Mouse (Mus musculus): ENCODE measurements around the gene Meaf6. TPM values are rescaled to one million over a fixed set of nuclear protein-coding genes. Genes with fewer than 3 reads are reported as not detected.
A peak's percentile ranks its signal among the peaks of the same experiment; 100 is the strongest.

Meaf6 gene
- polyA plus RNA-seq, 1 experiment from 2014 or later = 103 TPM

DNA sequence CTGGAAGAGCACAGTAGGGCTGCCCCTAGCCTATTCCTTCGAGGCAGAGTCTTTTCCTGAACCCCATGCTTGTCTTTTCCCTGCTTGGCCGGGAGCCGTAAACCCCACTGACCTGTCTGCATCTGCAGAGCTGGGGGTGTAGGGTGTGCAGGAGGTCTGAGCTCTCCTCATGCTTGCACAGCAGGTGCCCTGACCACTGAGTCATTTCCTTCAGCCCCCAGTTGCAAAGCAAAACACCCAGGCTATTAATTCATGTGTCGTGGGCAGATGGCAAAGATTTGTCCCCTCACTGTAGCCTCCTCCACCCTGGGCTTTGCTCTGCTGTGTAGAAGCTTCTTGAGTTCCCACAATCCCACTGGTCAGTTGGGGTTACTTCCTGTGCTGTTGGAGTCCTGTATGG lies 12.5 kb downstream of the Meaf6 start:
- H3K36me3 ChIP-seq (replicated peaks; ENCODE audit: control insufficient read depth, insufficient read depth, low read depth, low read length) = no peaks in the 10 kb centered on the region
- no peak for DNase-seq (ENCODE audit: low spot score)
- no peak for ATAC-seq (replicated peaks; ENCODE audit: insufficient number of reproducible peaks, low FRiP score, low TSS enrichment, low read depth)
- H3K4me3 ChIP-seq (ENCODE audit: low read depth, low read length) = no peak overlapping the region
- H3K4me2 ChIP-seq (ENCODE audit: low read depth, low read length) = no peak overlapping the region
- H3K4me1 ChIP-seq (ENCODE audit: control insufficient read depth, insufficient read depth, low read length) = no peaks in the 10 kb centered on the region
- no peaks in the 10 kb centered on the region for H3K27me3 ChIP-seq (ENCODE audit: control insufficient read depth, insufficient read depth, low read length)
- no peak overlapping the region for H3K9ac ChIP-seq (replicated peaks; ENCODE audit: low read length)
- 78% methylated on average over 4 of the region's 4 CpGs for WGBS
- no peak overlapping the region for H3K27ac ChIP-seq (replicated peaks; ENCODE audit: low read depth, low read length)
- H3K9me3 ChIP-seq (replicated peaks; ENCODE audit: control insufficient read depth, low read length) = no peaks in the 10 kb centered on the region

DNA sequence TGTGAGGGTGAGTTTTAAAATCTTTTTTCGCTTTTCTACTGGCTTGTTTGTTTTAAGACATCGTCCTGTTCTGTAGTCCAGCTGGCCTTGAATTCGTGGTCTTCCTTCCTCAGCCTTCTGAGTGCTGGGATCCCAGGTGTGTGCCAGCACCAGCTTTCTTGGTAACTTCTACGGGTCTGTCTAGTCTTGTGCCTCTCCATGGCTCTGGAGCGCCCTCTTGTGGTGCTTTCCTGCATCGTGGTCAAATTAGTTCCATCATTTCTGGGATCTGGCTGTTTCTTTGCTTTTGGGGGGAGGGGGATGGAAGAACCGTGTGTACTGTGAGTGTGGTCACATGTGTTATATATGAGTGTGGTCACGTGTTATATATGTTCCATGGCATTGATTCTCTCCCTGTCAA lies 14.5 kb downstream of the Meaf6 start:
- H3K9ac ChIP-seq (replicated peaks; ENCODE audit: low read length) = no peak overlapping the region
- H3K36me3 ChIP-seq (replicated peaks; ENCODE audit: control insufficient read depth, insufficient read depth, low read depth, low read length) = peaks cover 3% of the 10 kb centered on the region
- no peak overlapping the region for H3K4me3 ChIP-seq (ENCODE audit: low read depth, low read length)
- no peak overlapping the region for H3K27ac ChIP-seq (replicated peaks; ENCODE audit: low read depth, low read length)
- H3K27me3 ChIP-seq (ENCODE audit: control insufficient read depth, insufficient read depth, low read length) = no peaks in the 10 kb centered on the region
- H3K9me3 ChIP-seq (replicated peaks; ENCODE audit: control insufficient read depth, low read length) = no peaks in the 10 kb centered on the region
- H3K4me1 ChIP-seq (ENCODE audit: control insufficient read depth, insufficient read depth, low read length) = no peaks in the 10 kb centered on the region
- H3K4me2 ChIP-seq (ENCODE audit: low read depth, low read length) = no peak overlapping the region
- WGBS = 10% methylated on average over 8 of the region's 8 CpGs
- peak; percentile 91 for DNase-seq (ENCODE audit: low spot score)
- ATAC-seq (replicated peaks; ENCODE audit: insufficient number of reproducible peaks, low FRiP score, low TSS enrichment, low read depth) = peak; percentile 69; the same call in 1 of the 2 replicates

DNA sequence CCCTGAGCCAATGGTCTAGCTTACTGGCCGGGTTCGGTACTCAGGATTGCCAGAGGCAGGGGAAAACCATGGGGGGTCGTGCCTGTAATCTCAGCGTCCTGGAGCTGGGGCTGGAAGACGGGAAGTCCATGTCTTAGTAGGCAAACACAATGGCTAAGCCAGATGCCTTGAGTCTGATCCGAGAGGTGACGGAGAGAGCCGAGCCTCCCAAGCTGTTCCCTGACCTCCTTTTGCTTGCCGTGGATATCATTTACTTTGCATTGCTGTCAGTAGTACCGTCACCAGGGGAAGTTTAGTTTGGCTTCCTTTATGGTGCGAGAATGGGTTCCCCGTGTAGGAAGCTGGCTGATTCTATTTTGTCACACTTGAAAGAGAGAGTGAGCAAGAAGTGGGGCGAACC lies 16.4 kb downstream of the Meaf6 start:
- H3K4me2 ChIP-seq (ENCODE audit: low read depth, low read length) = no peak overlapping the region
- H3K27me3 ChIP-seq (ENCODE audit: control insufficient read depth, insufficient read depth, low read length) = no peaks in the 10 kb centered on the region
- ATAC-seq (replicated peaks; ENCODE audit: insufficient number of reproducible peaks, low FRiP score, low TSS enrichment, low read depth) (no peak), DNase-seq (ENCODE audit: low spot score) (no peak)
- WGBS = 66% methylated on average over 13 of the region's 13 CpGs
- no peak overlapping the region for H3K27ac ChIP-seq (replicated peaks; ENCODE audit: low read depth, low read length)
- no peak overlapping the region for H3K4me3 ChIP-seq (ENCODE audit: low read depth, low read length)
- no peaks in the 10 kb centered on the region for H3K9me3 ChIP-seq (replicated peaks; ENCODE audit: control insufficient read depth, low read length)
- no peak overlapping the region for H3K9ac ChIP-seq (replicated peaks; ENCODE audit: low read length)
- H3K36me3 ChIP-seq (replicated peaks; ENCODE audit: control insufficient read depth, insufficient read depth, low read depth, low read length) = peaks cover 3% of the 10 kb centered on the region
- H3K4me1 ChIP-seq (ENCODE audit: control insufficient read depth, insufficient read depth, low read length) = no peaks in the 10 kb centered on the region

DNA sequence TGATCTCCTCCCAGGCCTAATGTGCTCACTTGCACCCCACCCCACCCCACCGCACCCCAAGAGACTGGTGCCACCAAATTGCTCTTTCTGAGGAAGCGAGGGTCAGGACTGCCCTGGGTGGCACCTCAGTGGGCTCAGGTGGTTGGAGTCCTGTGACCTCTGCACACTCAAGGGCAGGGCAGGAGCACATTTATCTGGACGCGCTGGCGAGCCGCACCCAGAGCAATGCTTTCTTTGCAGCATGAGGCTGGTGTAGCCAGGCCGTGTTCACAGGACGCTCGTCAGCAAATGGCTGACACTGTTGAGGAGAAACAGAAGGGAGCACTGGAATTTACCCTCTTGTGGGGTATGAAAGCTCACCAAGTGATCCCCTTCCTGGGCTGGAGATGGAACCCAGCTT lies 20.4 kb downstream of the Meaf6 start:
- WGBS = 91% methylated on average over 9 of the region's 9 CpGs
- no peaks in the 10 kb centered on the region for H3K4me1 ChIP-seq (ENCODE audit: control insufficient read depth, insufficient read depth, low read length)

DNA sequence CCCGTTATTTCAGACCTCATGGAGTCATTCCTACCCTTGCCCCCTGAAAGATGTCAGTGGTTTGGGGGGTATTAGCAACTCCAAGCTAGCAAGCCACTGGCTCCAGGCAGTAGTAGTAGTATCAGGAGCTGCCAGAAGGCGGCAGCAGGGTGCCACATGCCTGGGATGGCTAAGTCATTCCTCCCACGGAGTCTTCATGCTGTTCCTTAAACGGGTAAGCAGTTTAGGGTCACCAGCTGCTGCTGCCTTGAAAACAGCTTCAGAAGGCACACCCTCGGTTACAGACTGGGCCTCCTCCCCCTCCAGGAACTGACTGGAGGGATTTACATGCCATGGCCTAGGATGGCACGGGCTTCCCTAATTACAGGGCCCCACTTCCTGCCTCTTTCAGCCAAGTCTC lies 29.7 kb downstream of the Meaf6 start:
- H3K4me1 ChIP-seq (ENCODE audit: control insufficient read depth, insufficient read depth, low read length) = no peaks in the 10 kb centered on the region
- WGBS = 12% methylated on average over 6 of the region's 6 CpGs
- H3K36me3 ChIP-seq (replicated peaks; ENCODE audit: control insufficient read depth, insufficient read depth, low read depth, low read length) = no peaks in the 10 kb centered on the region
- peak; percentile 81 for DNase-seq (ENCODE audit: low spot score)
- H3K27me3 ChIP-seq (ENCODE audit: control insufficient read depth, insufficient read depth, low read length) = no peaks in the 10 kb centered on the region
- no peaks in the 10 kb centered on the region for H3K9me3 ChIP-seq (replicated peaks; ENCODE audit: control insufficient read depth, low read length)
- no peak overlapping the region for H3K9ac ChIP-seq (replicated peaks; ENCODE audit: low read length)
- ATAC-seq (replicated peaks; ENCODE audit: insufficient number of reproducible peaks, low FRiP score, low TSS enrichment, low read depth) = 0 out of 2 replicates have a peak, but pooled peaks have one; percentile 29
- no peak overlapping the region for H3K27ac ChIP-seq (replicated peaks; ENCODE audit: low read depth, low read length)
- H3K4me3 ChIP-seq (ENCODE audit: low read depth, low read length) = no peak overlapping the region
- no peak overlapping the region for H3K4me2 ChIP-seq (ENCODE audit: low read depth, low read length)

More for the DNA sequence above, 20.4 kb downstream of the Meaf6 start:
- Histone ChIP-seq H3K36me3 (replicated peaks; ENCODE audit: control insufficient read depth, insufficient read depth, low read depth, low read length) (peaks cover 3% of the 10 kb centered on the region), H3K9me3 (replicated peaks; ENCODE audit: control insufficient read depth, low read length) (no peaks in the 10 kb centered on the region), H3K27me3 (ENCODE audit: control insufficient read depth, insufficient read depth, low read length) (no peaks in the 10 kb centered on the region), H3K4me2 (ENCODE audit: low read depth, low read length) (no peak overlapping the region), H3K9ac (replicated peaks; ENCODE audit: low read length) (no peak overlapping the region), H3K27ac (replicated peaks; ENCODE audit: low read depth, low read length) (no peak overlapping the region), H3K4me3 (ENCODE audit: low read depth, low read length) (no peak overlapping the region)
- DNase-seq (ENCODE audit: low spot score) (no peak), ATAC-seq (replicated peaks; ENCODE audit: insufficient number of reproducible peaks, low FRiP score, low TSS enrichment, low read depth) (no peak)

DNA sequence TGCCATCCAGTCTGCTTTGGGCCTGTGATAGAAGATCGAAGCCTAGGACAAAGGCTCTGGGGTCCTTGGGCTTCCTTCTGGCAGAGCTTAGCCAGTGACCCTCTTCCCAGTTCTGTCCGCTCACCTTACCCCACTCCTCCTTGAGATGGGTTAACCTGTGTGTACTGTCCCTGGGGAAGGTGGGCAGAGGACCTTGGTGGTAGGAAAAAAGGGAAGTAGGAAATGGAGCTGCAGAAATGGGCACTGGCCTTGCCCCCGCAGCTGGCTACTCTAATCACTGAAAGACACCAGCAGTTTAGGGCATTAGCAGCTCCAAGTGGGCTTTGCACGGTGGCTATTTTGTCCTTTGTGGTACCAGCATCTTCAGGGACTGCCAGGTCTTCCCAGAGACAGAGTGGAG lies 30.1 kb downstream of the Meaf6 start:
- ATAC-seq (replicated peaks; ENCODE audit: insufficient number of reproducible peaks, low FRiP score, low TSS enrichment, low read depth) (no peak; the same call in 1 of the 2 replicates), DNase-seq (ENCODE audit: low spot score) (no peak)
- Histone ChIP-seq H3K9ac (replicated peaks; ENCODE audit: low read length) (no peak overlapping the region), H3K9me3 (replicated peaks; ENCODE audit: control insufficient read depth, low read length) (no peaks in the 10 kb centered on the region), H3K27ac (replicated peaks; ENCODE audit: low read depth, low read length) (no peak overlapping the region), H3K4me1 (ENCODE audit: control insufficient read depth, insufficient read depth, low read length) (no peaks in the 10 kb centered on the region), H3K4me3 (ENCODE audit: low read depth, low read length) (no peak overlapping the region), H3K36me3 (replicated peaks; ENCODE audit: control insufficient read depth, insufficient read depth, low read depth, low read length) (no peaks in the 10 kb centered on the region), H3K27me3 (ENCODE audit: control insufficient read depth, insufficient read depth, low read length) (no peaks in the 10 kb centered on the region), H3K4me2 (ENCODE audit: low read depth, low read length) (no peak overlapping the region)
- 83% methylated on average over 4 of the region's 4 CpGs for WGBS

DNA sequence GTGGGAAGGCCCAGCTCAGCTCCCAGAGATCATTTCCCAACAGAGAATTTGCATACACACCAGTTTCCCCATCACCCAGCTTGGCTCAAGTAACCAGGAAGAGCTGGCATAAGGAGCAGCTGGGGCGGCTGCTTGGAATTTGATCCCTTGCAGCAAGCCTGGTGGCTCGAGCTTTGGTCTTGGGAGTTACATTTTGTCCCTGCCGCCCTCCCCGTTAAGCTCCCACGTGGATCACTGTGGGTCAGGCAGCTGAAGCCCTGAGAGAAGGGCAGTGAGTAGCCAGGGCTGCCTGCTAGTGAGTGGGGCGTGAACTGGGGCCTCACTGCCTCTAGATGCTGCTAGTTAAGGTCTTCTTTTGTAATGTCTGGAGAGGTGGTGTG lies 30.8 kb downstream of the Meaf6 start:
- no peak overlapping the region; the same call in 1 of the 2 replicates for H3K9ac ChIP-seq (replicated peaks; ENCODE audit: low read length)
- H3K27me3 ChIP-seq (ENCODE audit: control insufficient read depth, insufficient read depth, low read length) = no peaks in the 10 kb centered on the region
- H3K4me2 ChIP-seq (ENCODE audit: low read depth, low read length) = no peak overlapping the region
- H3K4me3 ChIP-seq (ENCODE audit: low read depth, low read length) = no peak overlapping the region
- H3K4me1 ChIP-seq (ENCODE audit: control insufficient read depth, insufficient read depth, low read length) = no peaks in the 10 kb centered on the region
- 25% methylated on average over 6 of the region's 6 CpGs for WGBS
- H3K36me3 ChIP-seq (replicated peaks; ENCODE audit: control insufficient read depth, insufficient read depth, low read depth, low read length) = no peaks in the 10 kb centered on the region
- no peaks in the 10 kb centered on the region for H3K9me3 ChIP-seq (replicated peaks; ENCODE audit: control insufficient read depth, low read length)
- no peak overlapping the region for H3K27ac ChIP-seq (replicated peaks; ENCODE audit: low read depth, low read length)
- ATAC-seq (replicated peaks; ENCODE audit: insufficient number of reproducible peaks, low FRiP score, low TSS enrichment, low read depth) (no peak), DNase-seq (ENCODE audit: low spot score) (no peak)

DNA sequence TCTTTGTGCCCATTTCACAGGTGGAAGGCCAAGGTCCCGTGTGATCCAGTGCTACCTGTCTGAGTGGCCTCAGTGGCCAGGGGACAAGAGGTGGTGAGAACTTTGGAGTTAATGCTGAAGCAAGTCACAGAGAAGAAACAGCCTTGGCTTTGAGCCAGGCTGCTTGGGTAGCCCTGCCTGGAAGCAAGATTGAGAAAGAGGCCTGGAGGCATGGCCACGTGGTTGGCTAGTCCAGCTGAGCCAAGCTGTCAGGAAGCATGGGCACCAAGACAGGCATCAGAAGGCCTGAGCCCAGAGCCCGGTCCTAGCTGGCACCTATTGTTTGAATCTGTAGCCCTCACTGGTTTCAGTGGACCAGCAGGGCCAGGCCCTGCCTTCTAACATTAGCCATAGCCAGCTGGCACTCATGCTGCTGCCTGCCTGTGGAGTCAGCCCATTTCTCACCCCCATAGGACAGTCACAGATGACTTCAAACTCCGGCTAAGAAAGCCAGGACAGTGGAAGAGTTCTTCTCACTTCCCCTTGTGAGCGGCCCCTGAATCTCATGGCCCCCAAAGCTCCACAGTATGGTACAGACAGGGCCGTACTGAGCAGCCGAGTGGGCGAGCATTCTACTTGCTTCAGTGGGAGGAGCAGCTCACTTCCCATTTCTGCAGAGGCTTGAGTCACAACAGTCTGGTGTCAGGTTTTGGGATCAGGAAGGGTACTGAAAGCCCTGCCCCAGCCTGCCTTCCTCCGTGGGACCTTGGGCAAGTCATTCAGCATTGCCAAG lies 31.3 kb downstream of the Meaf6 start:
- Histone ChIP-seq H3K9me3 (replicated peaks; ENCODE audit: control insufficient read depth, low read length) (no peaks in the 10 kb centered on the region), H3K27me3 (ENCODE audit: control insufficient read depth, insufficient read depth, low read length) (no peaks in the 10 kb centered on the region), H3K4me1 (ENCODE audit: control insufficient read depth, insufficient read depth, low read length) (no peaks in the 10 kb centered on the region), H3K36me3 (replicated peaks; ENCODE audit: control insufficient read depth, insufficient read depth, low read depth, low read length) (no peaks in the 10 kb centered on the region), H3K4me2 (ENCODE audit: low read depth, low read length) (no peak overlapping the region), H3K4me3 (ENCODE audit: low read depth, low read length) (no peak overlapping the region), H3K27ac (replicated peaks; ENCODE audit: low read depth, low read length) (no peak overlapping the region), H3K9ac (replicated peaks; ENCODE audit: low read length) (no peak overlapping the region)
- 75% methylated on average over 9 of the region's 9 CpGs for WGBS
- ATAC-seq (replicated peaks; ENCODE audit: insufficient number of reproducible peaks, low FRiP score, low TSS enrichment, low read depth) (no peak), DNase-seq (ENCODE audit: low spot score) (no peak)
